Mouse (Mus musculus): ENCODE results near the gene Gm6351.
"Not testable (repeated sequence)": the region's sequence is repeated elsewhere in the genome, so short reads cannot be mapped to it uniquely, and the experiment has no call there.

Gm6351 gene

GRCm38 (mm10) chr5:94076085-94076484 lies at the start of gene Gm6351:
Gene Gm6351 (plus strand): TSS chr5:94076385.
- DNase-seq (ENCODE audit: low spot score in 2 of 2): not testable (repeated sequence)

DNA sequence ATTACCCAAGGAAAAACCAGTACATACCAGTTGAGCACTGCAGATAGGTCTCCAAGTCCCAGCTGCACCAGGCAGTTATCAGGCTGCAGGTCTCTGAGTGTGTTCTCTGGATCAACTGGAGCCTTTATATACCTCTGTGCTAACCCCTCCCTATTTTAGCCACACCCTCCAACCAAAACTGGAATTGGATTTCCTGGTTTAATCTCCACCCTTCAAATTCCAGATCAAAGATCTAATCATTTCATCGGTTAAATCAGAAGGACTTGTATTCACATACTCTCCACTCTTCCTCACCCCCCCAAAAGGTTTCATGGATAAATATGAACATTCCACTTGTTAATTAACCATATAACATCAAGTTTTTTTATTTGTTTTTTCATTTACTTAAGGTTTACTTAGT lies 5.7 kb upstream of the Gm6351 start, which contains the start of gene BC061212:
TSS of gene BC061212 (minus strand) at position 101 of the 400 bp plus-strand sequence.
- DNase-seq (ENCODE audit: low spot score in 2 of 2): not testable (repeated sequence)

Data from spleen, postnatal 10 days (tissue).